Mouse (Mus musculus): Measurements from ENCODE around the gene Sinhcaf.
"Not testable (repeated sequence)": the region's sequence is repeated elsewhere in the genome, so short reads cannot be mapped to it uniquely, and the experiment has no call there.

Sinhcaf gene

DNA sequence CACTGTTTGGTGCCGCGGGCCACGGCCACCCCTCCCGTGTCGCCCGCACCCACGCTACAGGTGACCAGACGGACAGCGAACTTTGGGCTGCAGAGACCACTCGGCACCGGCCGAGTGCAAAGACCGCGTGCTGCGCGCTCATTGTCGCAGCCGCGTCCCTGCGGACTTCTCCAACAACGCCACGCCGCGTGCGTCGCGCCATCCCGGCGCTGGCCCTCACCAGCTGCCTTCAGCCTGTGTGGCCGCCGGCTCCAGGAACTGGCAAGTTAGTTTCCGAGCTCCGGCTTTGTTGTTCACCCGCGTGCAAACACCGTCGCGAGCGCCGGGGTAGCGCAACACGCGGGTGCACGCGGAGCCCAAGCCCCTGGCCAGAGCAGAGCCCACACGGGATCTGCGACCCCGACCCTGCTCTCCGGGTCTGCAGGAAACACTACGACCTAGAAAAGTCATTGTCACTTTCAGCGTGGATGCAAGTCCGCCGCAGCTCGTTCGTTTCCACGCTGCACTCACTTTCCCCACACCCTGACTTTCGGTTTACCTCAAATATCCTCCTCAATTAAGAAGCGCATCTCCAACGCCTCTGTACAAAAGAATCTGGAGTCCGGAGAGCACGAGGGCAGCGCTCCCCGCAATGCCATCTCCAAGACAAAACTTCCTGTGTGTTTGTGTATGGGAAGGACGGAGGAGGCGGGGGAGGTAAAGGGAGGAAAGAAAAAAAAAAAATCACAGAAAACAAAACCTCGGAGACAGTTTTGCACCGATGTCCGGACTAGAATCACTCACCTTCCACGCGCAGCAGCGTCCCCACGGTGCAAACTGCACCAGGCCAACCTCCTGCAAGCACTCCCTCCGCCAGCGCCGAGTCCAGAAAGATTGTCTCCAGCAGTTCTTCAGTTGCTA is 508 bp downstream of the Sinhcaf start:
- peak; percentile 39 for DNase-seq (ENCODE audit: low spot score)

DNA sequence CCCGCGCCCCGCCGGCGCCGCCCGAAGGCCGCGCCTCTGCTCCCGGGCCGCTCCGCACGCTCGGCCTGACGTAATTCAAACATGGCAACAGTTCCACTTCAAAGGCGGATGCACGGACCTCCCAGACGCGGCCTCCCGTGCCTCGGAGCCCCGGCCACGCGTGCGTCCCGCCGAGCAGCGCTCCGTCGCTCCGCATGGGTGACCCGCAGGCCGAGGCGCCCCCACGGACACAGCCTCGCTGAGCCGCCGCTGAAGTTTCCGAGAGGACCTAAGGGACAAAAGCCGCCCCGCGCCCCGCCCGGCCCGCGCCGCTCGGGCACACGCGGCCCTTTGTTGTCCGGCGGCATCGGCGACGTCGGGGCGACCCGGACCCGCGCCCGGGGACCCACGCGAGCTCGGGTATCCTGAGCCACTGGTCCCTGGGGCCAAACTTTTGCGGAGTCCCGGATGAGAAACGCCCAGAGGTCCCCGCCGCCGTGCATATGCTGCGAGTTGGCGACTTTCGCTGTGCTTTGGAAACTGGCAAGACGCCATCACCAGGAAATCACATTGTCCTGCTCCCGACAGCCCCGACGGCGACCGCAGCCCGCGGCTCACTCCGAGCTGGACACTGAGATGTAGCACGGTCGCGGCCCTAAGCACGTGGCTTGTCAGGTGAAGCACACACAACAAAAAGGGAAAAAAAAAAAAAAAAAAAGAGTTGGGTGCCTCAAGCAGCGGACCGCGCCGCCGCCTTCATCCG is 1.3 kb downstream of the Sinhcaf start:
- peak; percentile 72 for DNase-seq (ENCODE audit: low spot score)

DNA sequence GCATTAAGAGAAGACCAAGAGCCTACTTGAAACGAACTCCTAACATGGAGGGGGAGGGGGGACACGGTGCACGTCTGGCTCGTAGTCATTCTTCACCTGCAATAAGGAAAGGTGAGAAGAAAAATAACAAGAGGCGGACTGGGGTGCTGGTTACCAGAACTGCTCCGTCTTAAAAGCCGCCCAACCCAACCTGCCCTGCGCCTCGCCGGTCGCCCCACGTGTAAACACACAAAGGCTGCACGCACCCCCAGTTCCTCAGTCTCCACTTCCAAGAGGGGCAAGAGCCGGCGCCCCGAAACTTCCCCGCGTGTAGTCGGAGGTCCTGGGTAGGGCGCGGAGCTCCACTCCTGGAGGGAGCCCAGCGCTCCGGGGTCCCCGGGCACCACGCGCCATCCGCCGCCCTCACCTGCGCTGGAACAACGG is 1.9 kb downstream of the Sinhcaf start:
- no peak for DNase-seq (ENCODE audit: low spot score)

DNA sequence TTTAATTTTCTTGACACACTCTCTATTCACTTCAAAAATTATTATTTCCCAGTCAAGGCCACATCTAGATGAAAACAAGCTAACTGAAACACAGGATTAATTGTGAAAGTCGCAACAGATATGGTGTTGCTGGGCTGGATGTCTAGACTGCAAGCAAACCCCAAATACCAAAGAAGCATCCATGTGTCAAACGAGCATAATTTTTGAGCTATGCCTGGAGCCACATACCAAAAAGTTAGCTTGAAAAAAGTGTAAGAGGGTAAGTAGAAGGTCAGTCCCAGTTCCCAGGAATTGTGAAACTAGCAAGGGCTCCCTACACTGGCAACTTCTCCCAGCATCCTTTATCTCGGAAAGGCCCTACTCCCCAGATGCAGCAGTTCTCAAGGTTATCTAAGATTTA is 2.6 kb downstream of the Sinhcaf start:
- no peak for DNase-seq (ENCODE audit: low spot score)

DNA sequence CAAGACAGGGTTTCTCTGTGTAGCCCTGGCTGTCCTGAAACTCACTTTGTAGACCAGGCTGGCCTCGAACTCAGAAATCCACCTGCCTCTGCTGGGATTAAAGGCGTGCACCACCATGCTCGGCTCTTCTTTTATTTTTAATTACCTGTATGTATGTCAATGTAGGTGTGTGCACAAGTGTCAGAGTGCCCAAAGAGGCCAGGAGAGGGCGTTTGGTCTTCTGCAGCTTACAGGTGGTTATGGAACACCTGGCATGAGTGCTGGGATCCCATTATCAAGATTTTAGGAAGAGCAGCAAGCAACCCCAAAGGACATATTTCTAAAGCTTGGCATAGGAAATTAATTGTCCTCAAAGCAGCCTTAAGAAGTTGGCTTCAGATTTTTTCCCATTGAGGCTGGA is 3.9 kb downstream of the Sinhcaf start:
- no peak for DNase-seq (ENCODE audit: low spot score)

DNA sequence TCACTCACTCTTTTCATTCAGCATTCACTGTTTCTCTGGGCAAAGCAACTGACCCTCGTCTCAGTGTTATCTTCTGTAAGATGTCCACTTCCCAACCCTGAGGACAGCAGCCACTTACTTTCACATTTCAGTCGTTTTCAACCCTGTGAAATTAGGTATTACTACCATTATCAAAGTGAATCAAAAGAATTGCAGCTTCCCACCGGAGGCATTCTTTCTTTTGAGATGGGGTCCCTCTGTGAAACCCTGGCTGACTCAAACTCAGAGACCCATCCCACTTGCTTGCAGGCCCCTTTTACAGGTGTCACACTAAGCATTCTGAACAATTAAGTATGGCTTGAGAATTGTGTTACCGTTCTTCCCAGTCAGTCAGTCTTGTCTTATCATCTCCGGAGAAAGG is 4.4 kb downstream of the Sinhcaf start:
- DNase-seq (ENCODE audit: low spot score) = no peak

DNA sequence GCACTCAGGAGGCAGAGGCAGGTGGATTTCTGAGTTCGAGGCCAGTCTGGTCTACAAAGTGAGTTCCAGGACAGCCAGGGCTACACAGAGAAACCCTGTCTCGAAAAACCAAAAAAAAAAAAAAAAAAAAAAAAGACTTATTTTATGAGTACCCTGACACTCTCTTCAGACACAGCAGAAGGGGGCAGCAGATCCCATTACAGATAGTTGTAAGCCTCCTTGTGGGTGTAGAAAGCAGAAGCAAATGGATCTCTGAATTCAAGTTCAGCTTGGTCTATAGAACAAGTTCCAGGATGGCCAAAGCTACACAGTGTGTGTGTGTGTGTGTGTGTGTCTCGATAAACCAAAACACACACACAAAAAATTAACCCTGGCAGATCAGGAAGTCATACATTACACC is 5.9 kb downstream of the Sinhcaf start:
- DNase-seq (ENCODE audit: low spot score) = peak; percentile 39

DNA sequence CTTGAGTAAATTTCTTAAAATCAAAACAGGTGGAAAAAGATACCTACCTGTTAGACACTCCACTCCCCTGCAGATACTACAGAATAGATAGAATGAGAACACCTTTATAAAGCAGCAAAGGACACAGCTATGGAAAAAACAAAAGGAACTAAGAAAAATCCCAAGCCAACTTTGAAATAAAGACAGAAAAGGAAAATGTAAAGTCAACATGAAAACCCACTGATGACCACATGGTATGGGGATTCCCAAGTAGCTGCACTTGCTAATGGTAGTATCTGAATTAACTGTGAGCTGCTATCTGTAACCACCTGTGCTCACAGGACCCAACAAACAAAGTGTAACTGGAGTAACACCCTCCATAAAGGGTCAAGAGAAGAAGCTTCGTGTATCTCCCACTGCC is 8.6 kb downstream of the Sinhcaf start:
- DNase-seq (ENCODE audit: low spot score) = no peak

DNA sequence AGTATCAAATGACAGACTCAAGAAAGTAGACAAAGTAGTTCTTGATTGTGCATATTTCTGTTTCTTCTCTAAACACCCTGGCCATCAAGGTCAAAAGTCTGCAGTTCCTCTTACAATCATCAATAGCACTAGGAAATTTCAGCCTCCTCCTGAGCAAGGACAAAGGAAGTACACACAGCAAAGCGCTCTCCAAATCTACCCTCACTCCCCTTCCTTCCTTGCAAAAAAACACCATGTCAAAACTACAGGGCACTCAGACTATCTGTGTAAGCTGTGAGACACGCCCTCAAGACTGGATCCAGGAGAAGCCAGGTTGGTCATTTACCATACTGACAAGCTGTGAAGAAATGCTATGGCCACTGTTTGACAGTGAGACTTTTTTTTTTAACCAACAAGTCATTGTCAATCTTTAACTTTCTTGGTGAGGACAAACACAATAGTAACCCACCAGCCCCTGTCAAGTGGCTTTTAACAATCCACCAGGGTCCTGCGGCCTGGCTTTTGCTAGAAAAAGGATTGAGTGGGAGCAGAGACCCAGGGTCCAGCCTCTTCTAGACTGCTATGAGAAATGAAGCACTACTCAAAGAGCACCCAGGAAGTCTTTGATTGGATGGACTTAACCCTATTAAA is 11.2 kb downstream of the Sinhcaf start:
- DNase-seq (ENCODE audit: low spot score) = no peak

DNA sequence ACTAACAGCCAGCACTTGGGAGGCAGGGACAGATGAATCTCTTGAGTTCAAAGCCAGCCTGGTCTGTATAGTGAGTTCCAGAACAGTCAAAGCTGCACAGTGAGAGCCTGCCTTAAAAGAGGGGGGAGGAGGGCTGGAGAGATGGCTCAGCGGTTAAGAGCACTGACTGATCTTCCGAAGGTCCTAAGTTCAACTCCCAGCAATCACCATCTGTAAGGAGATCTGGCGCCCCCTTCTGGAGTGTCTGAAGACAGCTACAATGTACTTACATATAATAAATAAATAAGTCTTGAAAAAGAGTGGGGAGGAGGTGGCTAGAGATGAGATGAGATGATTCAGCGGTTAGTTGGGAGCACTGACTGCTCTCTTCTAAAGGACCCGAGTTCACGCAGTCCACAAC is 15.0 kb downstream of the Sinhcaf start:
- peak; percentile 28 for DNase-seq (ENCODE audit: low spot score)

DNA sequence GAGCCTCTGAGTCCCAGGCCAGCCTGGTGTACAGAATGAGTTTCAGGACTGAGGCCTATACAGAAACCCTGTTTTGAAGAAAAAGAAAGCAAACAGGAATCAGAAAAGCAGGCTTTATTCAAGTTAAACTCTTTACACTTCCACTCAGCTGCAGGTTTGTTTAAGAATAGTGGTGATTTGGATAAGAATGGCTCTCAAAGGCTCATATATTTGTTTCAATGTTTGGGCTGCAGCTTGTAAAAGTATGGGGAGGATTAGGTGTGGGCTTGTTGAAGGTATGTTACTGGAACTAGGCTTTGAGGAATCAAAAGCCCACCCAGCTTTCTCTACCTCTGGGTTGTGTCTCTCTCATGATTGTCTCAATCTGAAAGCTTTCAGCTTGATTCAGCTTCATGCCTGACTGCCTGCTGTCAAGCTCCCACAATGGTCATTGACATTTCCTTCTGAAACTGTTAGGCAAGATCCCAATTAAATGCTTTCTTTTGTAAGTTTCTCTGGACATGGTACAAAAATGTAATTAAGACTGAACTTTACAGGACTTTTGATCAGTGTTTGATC is 27.3 kb downstream of the Sinhcaf start:
- no peak for DNase-seq (ENCODE audit: low spot score)

DNA sequence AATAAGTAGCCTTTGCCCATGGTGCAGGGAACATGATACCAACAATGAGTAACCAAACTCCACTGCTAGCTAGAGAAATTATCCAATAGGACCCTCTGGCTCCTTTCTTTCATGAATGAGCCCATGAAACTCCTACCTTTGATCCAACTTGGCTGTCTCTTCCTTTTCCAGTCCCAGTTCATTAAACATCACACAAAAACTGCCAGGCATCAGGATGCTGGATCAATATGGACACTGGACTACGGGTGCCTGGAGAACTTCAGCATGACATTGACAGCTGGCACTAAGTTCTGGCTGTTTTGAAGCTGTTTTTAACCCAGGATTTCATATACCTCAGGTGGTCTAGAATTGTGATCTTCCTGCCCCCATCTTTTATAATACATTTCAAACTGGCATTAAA is 28.6 kb downstream of the Sinhcaf start:
- no peak for DNase-seq (ENCODE audit: low spot score)

DNA sequence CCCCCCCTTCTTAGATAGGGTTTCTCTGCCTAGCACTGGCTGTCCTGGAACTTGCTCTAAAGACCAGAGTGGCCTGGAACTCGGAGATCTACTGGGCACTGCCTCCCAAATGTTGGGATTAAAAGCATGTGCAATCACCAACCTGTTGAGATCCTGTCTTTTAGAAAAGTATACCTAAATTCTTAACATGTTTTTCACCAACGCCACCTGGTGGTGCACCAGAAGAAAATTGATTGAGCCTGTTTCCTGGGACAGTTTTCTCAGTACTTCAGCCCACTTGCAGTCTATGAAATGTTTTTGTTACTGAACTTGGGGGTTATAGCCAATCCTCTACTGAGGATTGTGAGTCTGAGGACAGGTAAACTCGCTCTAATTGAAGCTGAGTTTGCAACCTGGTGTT is 29.4 kb downstream of the Sinhcaf start:
- DNase-seq (ENCODE audit: low spot score) = no peak

DNA sequence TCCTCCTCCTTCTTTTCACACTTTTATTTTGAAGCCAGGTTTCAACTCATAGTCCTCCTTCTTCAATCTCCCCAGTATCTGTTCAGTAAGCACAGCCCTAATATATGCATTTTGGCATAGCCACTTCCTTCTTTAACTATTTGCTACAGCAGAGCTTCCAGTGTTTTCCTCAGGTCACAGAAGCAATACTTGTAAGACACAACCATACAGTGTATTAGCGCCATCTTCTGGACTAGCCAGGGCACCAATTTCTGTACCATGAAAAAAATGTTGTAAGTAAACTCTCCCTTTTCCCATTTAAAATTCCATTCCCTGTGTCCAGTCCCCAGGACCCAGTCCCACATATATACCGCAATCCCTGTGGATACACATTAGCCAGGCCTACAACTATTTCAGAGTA is 32.3 kb downstream of the Sinhcaf start:
- peak; percentile 39 for DNase-seq (ENCODE audit: low spot score)

DNA sequence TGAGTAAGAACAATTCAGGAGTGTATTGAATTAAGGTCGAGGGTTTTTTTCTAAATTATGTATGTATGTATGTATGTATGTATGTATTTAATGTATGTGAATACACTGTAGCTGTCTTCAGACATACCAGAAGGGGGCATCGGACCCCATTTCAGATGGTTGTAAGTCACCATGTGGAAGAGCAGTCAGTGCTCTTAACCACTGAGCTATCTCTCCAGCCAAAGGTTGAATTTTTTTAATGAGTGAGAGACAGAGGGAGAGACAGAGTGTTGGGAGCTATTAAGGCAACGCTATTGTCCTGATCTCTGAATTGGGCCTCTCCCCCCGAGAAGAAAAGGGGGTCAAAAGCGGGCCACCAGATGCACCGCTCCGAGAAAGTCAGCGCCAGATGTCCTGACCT is 34.4 kb downstream of the Sinhcaf start:
- DNase-seq (ENCODE audit: low spot score) = not testable (repeated sequence)

DNA sequence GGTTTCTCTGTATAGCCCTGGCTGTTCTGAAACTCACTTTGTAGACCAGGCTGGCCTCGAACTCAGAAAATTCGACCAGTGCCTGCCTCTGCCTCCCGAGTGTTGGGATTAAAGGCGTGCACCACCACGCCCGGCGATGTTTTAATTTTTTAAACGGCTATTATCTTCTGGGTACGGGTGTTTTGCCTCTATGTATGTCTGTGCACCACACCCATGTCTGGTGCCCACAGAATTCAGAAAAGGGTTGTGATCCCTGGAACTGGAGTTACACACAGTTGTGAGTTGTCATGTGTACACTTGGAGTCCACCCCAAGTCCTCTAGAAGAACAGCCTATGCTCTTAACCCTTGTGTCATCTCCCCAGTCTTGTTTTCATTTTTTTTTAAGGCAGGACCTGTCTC is 39.3 kb downstream of the Sinhcaf start:
- DNase-seq (ENCODE audit: low spot score) = no peak

DNA sequence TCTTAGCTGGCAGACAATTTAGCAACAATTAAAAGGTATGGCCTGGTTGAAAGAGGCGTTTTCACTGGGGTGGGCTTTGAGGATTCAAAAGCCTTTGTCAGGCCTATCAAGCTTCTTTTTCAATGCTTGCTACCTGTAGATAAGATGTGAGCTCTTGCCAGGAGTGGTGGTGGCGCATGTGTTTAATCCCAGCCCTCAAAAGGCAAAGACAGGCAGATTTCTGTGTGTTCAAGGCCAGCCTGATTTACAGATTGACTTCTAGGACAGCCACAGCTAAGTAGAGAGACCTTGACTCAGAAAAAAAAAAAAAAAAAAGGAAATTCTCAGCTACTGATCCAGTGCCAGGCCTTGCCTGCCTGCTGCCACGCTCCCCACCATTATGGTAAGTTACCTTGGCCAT is 43.5 kb downstream of the Sinhcaf start:
- no peak for DNase-seq (ENCODE audit: low spot score)

DNA sequence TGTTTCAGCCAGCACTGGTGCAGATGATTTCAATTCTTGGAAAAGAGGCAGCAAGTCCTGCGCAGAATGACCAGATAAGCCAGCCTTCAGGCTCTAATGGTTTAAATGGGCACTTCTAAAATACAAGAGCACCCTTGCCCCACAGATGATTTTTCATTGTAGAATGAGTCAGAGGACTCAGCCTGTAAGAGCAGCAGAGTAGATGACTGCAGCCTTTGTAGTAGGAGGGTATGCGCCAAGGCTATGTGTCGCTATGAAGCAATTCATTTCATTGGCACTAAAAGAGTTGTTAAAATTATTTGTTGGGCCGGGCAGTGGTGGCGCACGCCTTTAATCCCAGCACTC is 49.8 kb downstream of the Sinhcaf start:
- no peak for DNase-seq (ENCODE audit: low spot score)

DNA sequence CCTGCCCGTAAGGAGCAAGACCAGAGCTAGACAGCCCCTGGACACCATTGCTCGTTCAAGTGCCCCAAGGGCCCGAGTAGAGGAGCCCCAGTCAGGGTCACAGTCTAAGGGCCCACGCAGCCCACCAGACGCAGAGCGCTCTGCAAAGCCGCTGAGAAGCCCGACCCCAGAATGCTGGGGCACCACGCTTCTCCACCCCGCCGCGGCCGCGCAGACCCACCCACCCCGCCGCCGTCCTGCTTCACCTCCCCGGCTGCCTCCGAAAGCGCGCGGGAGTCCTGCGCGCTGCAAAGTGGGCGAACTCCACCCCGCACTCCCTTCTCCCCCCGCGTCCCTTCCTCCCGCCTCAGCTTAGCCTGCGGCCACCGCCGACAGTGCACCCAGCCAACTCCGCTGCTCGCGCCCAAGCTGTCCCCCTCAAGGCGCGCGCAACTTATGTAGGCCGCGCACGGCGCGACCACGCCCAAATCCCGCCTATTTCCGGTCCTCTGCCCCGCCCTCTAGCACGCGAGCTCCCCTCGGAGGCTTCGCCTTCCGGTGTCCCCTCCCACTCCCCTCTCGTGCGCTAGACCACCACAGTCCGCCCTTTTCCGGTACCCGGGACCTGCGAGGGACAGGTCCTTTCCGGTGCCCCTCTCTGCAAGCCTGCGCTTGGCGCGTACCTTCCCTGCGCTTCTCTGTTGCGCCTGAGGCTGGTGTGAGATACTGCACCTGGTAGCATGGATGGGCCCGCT is 50.3 kb downstream of the Sinhcaf start, which contains the start of gene Caprin2:
Gene Caprin2, minus strand, starts transcription at position 465 of the 734 bp plus-strand sequence.
- DNase-seq (ENCODE audit: low spot score) = peak; percentile 94

DNA sequence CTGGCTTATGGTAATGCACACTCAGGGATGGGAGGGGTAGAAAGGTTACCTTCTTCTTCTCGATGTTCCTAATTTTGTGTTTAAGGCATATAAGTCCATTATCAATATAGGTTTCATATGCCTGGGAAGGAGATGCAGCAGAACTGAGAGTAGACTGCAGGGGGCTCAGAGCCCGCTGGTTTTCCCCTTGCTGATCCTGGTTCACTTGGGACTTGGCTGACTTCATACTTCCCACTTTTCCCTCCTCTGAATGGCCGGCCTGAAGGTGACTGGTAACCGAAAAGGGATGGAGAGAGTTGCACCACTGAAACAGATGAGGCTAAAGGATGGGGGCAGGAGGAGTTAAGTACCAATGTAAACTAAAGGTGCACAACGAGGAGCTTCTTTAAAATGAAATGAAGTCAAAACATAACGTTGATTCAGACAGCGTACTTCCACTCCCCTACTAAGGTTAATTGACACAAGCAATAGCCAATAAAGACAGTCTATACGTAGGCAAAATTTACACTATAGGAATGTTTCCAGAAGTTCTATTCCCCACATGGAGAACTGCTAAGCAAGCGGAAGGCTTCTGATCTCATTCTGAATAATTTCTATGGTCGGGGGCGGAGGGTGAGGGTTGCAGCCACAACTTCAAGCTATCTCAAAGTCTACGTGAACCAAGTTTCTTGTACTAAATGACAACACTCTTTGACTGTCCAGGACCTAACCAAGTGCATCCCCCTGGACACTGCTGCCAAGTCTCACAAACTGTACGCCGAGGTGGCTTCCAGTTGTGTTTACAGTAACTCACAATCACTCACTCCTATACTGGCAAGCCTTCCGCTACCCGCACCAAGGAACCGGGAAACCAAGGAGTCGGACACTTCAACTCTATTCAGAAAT is 51.1 kb downstream of the Sinhcaf start:
- no peak for DNase-seq (ENCODE audit: low spot score)

DNA sequence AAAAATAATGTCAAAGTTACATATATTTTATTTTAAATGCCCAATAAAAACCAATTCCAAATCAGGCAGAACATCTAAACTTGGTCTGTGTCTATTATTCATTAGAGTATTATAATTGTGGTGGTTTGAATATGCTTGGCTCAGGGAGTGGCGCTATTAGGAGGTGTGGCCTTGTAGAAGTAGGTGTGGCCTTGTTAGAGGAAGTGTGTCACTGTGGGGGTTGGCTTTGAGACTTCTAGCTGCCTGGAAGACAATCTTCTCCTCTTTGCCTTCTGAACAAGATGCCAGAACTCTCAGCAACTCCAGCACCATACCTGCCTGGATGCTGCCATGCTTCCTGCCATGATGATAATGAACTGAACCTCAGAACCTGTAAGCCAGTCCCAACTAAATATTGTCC is 72.4 kb downstream of the Sinhcaf start:
- no peak for DNase-seq (ENCODE audit: low spot score)

All from T-cell, adult 2 months (primary cell).